Mouse (Mus musculus): ENCODE data around the gene Tent4b. TPM values are rescaled to one million over a fixed set of nuclear protein-coding genes. Genes with fewer than 3 reads are reported as not detected.

The Tent4b gene
- polyA plus RNA-seq, 1 experiment from 2014 or later: 11.9 TPM

DNA sequence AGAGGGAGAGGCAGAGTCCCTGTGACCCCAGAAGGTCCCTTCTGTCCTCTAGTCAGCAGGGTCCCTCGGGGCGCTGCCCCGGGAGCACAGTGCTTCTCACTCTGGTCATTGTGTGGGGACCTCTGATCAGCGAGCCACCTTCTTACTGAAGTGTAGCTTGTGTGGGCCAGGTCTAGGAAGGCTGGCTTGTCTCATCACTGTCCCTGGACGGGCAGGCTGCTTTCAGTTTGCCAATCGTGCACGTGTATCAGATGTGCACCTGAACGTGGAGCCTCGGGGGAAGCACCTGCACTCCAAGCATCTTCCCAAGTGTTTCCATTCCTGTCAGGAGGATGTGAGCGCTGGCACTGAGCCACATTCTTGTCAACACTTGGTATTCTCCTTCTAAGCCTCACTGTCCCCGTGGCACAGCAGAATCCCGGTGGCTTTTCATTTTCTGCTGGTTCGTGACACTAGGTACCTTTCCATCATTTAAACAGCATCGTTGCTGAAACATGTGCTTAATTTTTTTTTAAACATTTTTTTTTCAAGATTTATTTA lies 87.5 kb downstream of the Tent4b start:
- Histone ChIP-seq H3K27me3 (ENCODE audit: control insufficient read depth, insufficient read depth, low read length) (no peaks in the 10 kb centered on the region), H3K9ac (ENCODE audit: low read length) (no peak overlapping the region), H3K4me2 (ENCODE audit: low read depth, severe bottlenecking) (no peak overlapping the region), H3K4me1 (ENCODE audit: control insufficient read depth, insufficient read depth, low read length) (peaks cover 22% of the 10 kb centered on the region), H3K27ac (replicated peaks; ENCODE audit: low read depth, low read length) (no peak overlapping the region), H3K36me3 (ENCODE audit: control insufficient read depth, insufficient read depth, low read length) (no peaks in the 10 kb centered on the region), H3K9me3 (ENCODE audit: control insufficient read depth, low read length) (no peaks in the 10 kb centered on the region), H3K4me3 (ENCODE audit: low read depth, low read length) (no peak overlapping the region)
- DNase-seq (ENCODE audit: low spot score): no peak
- WGBS: 91% methylated on average over 14 of the region's 14 CpGs
- ATAC-seq (ENCODE audit: insufficient number of reproducible peaks, low FRiP score, low TSS enrichment, low read depth): no peak

DNA sequence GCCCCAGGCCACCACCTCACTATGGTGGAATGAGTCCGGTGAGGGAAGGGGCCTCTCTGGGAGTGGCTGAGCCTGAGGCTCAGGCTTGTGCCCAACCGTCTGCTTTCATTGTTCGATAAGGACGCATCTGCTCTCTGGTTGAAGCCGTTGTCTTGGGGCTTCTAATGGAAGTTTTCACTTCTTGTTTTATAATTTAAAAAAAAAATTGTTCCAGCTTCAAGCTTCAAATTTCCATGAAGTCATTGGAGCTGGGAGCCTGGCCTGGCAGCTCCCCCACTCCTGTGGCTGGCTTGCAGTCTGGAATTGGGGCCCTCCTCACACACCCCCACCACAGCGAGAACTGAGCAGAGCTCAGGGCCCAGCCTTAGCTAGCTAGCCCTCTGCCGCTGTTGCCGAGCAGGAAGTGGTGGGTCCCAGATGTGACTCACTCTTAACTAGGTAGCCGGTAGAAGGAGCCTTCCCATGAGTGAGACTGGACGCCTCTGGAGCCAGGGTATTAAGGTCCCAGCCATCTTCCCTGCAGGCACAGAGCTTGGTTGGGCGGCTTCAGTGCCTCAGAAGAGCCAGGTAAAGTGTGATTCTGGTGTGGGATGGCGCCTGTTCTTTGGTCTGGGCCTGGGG lies 89.7 kb downstream of the Tent4b start:
- Histone ChIP-seq H3K4me2 (ENCODE audit: low read depth, severe bottlenecking) (no peak overlapping the region), H3K27ac (replicated peaks; ENCODE audit: low read depth, low read length) (no peak overlapping the region), H3K36me3 (ENCODE audit: control insufficient read depth, insufficient read depth, low read length) (no peaks in the 10 kb centered on the region), H3K4me3 (ENCODE audit: low read depth, low read length) (no peak overlapping the region), H3K27me3 (ENCODE audit: control insufficient read depth, insufficient read depth, low read length) (no peaks in the 10 kb centered on the region), H3K9ac (ENCODE audit: low read length) (0 out of 2 replicates have a peak overlapping the region, but pooled peaks have one; percentile 47), H3K4me1 (ENCODE audit: control insufficient read depth, insufficient read depth, low read length) (peaks cover 11% of the 10 kb centered on the region), H3K9me3 (ENCODE audit: control insufficient read depth, low read length) (no peaks in the 10 kb centered on the region)
- ATAC-seq (ENCODE audit: insufficient number of reproducible peaks, low FRiP score, low TSS enrichment, low read depth) (no peak; the same call in 1 of the 2 replicates), DNase-seq (ENCODE audit: low spot score) (no peak)
- WGBS: 60% methylated on average over 12 of the region's 12 CpGs

GRCm38 (mm10) chr8:88289901-88290300 lies 90.9 kb downstream of the Tent4b start:
- WGBS: 79% methylated on average over 1 of the region's 1 CpGs
- no peaks in the 10 kb centered on the region for H3K9me3 ChIP-seq (ENCODE audit: control insufficient read depth, low read length)
- no peaks in the 10 kb centered on the region for H3K27me3 ChIP-seq (ENCODE audit: control insufficient read depth, insufficient read depth, low read length)
- no peak overlapping the region for H3K27ac ChIP-seq (replicated peaks; ENCODE audit: low read depth, low read length)
- H3K4me2 ChIP-seq (ENCODE audit: low read depth, severe bottlenecking): no peak overlapping the region
- ATAC-seq (ENCODE audit: insufficient number of reproducible peaks, low FRiP score, low TSS enrichment, low read depth) (no peak), DNase-seq (ENCODE audit: low spot score) (no peak)
- no peak overlapping the region for H3K9ac ChIP-seq (ENCODE audit: low read length)
- H3K4me3 ChIP-seq (ENCODE audit: low read depth, low read length): no peak overlapping the region
- H3K36me3 ChIP-seq (ENCODE audit: control insufficient read depth, insufficient read depth, low read length): no peaks in the 10 kb centered on the region
- H3K4me1 ChIP-seq (ENCODE audit: control insufficient read depth, insufficient read depth, low read length): peaks cover 9% of the 10 kb centered on the region

DNA sequence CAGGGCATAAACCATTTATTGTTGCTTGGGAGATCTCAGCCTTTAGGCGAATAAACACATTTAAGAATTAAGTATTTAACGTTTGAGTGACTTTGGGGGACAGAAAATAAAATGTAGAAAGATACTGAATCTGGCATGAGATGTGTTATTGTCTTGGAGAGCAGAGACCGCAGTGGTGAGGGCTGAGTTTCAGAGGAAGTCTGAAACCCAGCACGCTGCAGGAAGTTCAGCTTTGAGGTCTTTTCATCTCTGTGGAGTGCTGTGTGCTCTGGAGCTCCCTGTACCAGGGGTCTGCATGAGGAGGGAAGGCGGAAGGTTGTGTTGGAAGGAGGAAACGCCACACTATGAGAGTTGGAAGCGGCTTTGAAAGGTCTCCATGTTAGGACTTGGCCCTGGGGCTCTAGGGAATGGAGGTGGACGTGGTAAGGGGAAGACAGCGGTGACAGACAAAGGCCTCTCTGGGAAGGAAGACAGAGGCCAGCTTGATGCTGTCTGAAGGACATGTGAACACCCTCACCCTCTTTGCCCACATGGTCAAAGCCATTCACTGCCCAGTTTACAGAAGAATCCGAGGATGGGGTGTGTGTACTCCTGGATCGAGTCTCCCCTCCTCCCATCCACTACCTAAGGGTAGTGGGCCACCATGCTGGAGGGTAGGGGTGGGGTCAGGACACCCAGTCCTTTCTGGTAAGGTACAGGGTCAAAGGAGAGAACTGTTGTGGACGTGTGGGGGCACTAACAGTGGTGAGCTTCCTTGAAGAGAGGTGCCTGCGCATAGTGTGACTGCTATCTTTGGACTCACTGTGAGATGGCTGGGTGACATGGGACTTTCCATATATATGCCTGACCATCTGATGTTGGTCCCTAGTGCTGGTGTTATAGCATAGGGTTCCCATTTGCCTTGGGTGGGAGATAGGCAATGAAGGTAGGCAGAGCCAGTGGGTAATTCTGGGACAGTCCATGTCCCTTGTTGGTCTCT lies 91.6 kb downstream of the Tent4b start:
- H3K9me3 ChIP-seq (ENCODE audit: control insufficient read depth, low read length): no peaks in the 10 kb centered on the region
- no peak overlapping the region for H3K9ac ChIP-seq (ENCODE audit: low read length)
- no peaks in the 10 kb centered on the region for H3K36me3 ChIP-seq (ENCODE audit: control insufficient read depth, insufficient read depth, low read length)
- ATAC-seq (ENCODE audit: insufficient number of reproducible peaks, low FRiP score, low TSS enrichment, low read depth): no peak
- no peak overlapping the region for H3K4me3 ChIP-seq (ENCODE audit: low read depth, low read length)
- peaks cover 8% of the 10 kb centered on the region for H3K4me1 ChIP-seq (ENCODE audit: control insufficient read depth, insufficient read depth, low read length)
- H3K27me3 ChIP-seq (ENCODE audit: control insufficient read depth, insufficient read depth, low read length): no peaks in the 10 kb centered on the region
- H3K27ac ChIP-seq (replicated peaks; ENCODE audit: low read depth, low read length): no peak overlapping the region
- no peak for DNase-seq (ENCODE audit: low spot score)
- H3K4me2 ChIP-seq (ENCODE audit: low read depth, severe bottlenecking): no peak overlapping the region
- WGBS: 82% methylated on average over 13 of the region's 13 CpGs

DNA sequence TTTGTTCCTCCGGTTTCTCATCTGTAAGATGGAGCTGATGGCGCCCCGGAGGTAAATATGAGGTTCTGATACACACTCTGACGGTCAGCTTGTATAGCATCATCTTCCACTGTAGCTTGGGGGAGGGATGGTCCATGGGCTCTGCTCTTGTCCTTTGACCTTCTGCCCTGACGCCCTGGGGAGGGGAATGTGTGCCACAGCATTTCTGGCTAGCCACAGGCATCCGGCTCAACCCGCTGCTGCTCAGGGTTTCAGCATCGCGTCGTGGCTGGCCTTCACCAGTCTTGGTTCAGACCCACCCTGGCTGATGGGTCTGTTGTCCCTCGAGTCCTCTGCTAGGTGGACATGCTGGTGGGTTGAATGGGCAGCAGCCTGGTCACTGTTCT lies 92.3 kb downstream of the Tent4b start:
- Histone ChIP-seq H3K9me3 (ENCODE audit: control insufficient read depth, low read length) (no peaks in the 10 kb centered on the region), H3K27ac (replicated peaks; ENCODE audit: low read depth, low read length) (no peak overlapping the region), H3K27me3 (ENCODE audit: control insufficient read depth, insufficient read depth, low read length) (no peaks in the 10 kb centered on the region), H3K4me2 (ENCODE audit: low read depth, severe bottlenecking) (no peak overlapping the region), H3K4me3 (ENCODE audit: low read depth, low read length) (no peak overlapping the region), H3K36me3 (ENCODE audit: control insufficient read depth, insufficient read depth, low read length) (no peaks in the 10 kb centered on the region), H3K4me1 (ENCODE audit: control insufficient read depth, insufficient read depth, low read length) (peaks cover 8% of the 10 kb centered on the region), H3K9ac (ENCODE audit: low read length) (no peak overlapping the region)
- 90% methylated on average over 11 of the region's 11 CpGs for WGBS
- DNase-seq (ENCODE audit: low spot score) (no peak), ATAC-seq (ENCODE audit: insufficient number of reproducible peaks, low FRiP score, low TSS enrichment, low read depth) (no peak)

DNA sequence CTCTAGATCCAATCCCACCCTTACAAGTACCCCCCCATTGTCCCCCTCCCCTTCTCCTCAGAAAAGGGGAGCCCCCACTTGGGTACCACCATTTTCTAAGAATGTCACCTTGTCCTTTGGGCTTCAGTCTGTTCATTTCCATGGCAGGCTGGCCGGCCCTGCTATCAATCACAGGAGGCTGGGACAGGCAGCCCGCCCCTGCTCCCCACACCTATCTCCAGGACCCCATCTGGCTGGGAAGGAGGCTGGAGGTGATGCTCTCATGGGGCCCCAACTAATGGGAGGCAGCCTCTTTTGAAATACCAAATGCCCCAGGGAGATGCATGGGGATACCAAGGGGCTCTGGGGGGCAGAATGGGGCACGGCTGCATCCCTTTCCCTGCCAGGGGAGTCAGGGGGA lies 93.9 kb downstream of the Tent4b start:
- Histone ChIP-seq H3K4me3 (ENCODE audit: low read depth, low read length) (no peak overlapping the region), H3K27me3 (ENCODE audit: control insufficient read depth, insufficient read depth, low read length) (no peaks in the 10 kb centered on the region), H3K9me3 (ENCODE audit: control insufficient read depth, low read length) (no peaks in the 10 kb centered on the region), H3K27ac (replicated peaks; ENCODE audit: low read depth, low read length) (no peak overlapping the region), H3K4me1 (ENCODE audit: control insufficient read depth, insufficient read depth, low read length) (peaks cover 10% of the 10 kb centered on the region), H3K36me3 (ENCODE audit: control insufficient read depth, insufficient read depth, low read length) (no peaks in the 10 kb centered on the region), H3K4me2 (ENCODE audit: low read depth, severe bottlenecking) (no peak overlapping the region), H3K9ac (ENCODE audit: low read length) (no peak overlapping the region)
- no peak for DNase-seq (ENCODE audit: low spot score)
- WGBS: 68% methylated on average over 3 of the region's 3 CpGs
- ATAC-seq (ENCODE audit: insufficient number of reproducible peaks, low FRiP score, low TSS enrichment, low read depth): no peak

- ATAC-seq (ENCODE audit: insufficient number of reproducible peaks, low FRiP score, low TSS enrichment, low read depth): no peak
- no peaks in the 10 kb centered on the region for H3K27me3 ChIP-seq (ENCODE audit: control insufficient read depth, insufficient read depth, low read length)
- no peak overlapping the region for H3K4me2 ChIP-seq (ENCODE audit: low read depth, severe bottlenecking)
- DNase-seq (ENCODE audit: low spot score): no peak
- peaks cover 6% of the 10 kb centered on the region for H3K4me1 ChIP-seq (ENCODE audit: control insufficient read depth, insufficient read depth, low read length)
- no peak overlapping the region for H3K4me3 ChIP-seq (ENCODE audit: low read depth, low read length)
- no peaks in the 10 kb centered on the region for H3K9me3 ChIP-seq (ENCODE audit: control insufficient read depth, low read length)
- H3K27ac ChIP-seq (replicated peaks; ENCODE audit: low read depth, low read length): no peak overlapping the region
- H3K36me3 ChIP-seq (ENCODE audit: control insufficient read depth, insufficient read depth, low read length): no peaks in the 10 kb centered on the region
- WGBS: 90% methylated on average over 9 of the region's 9 CpGs
- H3K9ac ChIP-seq (ENCODE audit: low read length): no peak overlapping the region
These were observed 94.8 kb downstream of the Tent4b start for GRCm38 (mm10) chr8:88293590-88294356.

DNA sequence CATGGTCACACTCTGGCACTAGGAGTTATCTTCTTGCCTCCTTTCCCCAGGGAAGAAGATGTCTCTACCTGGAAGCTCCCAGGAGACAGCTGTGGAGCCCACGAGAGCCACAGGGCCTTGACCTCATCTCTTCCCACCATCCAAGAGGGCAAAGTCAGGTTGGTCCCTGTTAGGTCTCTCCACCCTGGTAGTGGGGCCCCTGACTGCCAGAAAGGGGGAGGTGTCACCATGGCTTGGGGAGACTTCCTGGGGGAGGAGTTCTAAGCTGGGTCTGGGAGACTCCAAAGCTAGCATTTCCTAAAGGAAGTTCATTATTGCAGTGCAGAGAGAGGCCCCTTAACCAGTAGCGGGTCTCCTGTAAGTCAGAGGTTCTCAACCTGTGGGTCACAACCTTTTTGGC lies 96.0 kb downstream of the Tent4b start:
- H3K27me3 ChIP-seq (ENCODE audit: control insufficient read depth, insufficient read depth, low read length): no peaks in the 10 kb centered on the region
- no peak overlapping the region for H3K27ac ChIP-seq (replicated peaks; ENCODE audit: low read depth, low read length)
- no peaks in the 10 kb centered on the region for H3K36me3 ChIP-seq (ENCODE audit: control insufficient read depth, insufficient read depth, low read length)
- ATAC-seq (ENCODE audit: insufficient number of reproducible peaks, low FRiP score, low TSS enrichment, low read depth): no peak
- peaks cover 2% of the 10 kb centered on the region; the same call in 1 of the 2 replicates for H3K4me1 ChIP-seq (ENCODE audit: control insufficient read depth, insufficient read depth, low read length)
- no peaks in the 10 kb centered on the region for H3K9me3 ChIP-seq (ENCODE audit: control insufficient read depth, low read length)
- H3K9ac ChIP-seq (ENCODE audit: low read length): no peak overlapping the region
- DNase-seq (ENCODE audit: low spot score): no peak
- 77% methylated on average over 2 of the region's 2 CpGs for WGBS
- H3K4me2 ChIP-seq (ENCODE audit: low read depth, severe bottlenecking): no peak overlapping the region
- H3K4me3 ChIP-seq (ENCODE audit: low read depth, low read length): no peak overlapping the region
